Mouse (Mus musculus) forebrain, embryonic 16.5 days (tissue): Measurements from ENCODE around the gene Emx2. TPM values are rescaled to one million over a fixed set of nuclear protein-coding genes. Genes with fewer than 3 reads are reported as not detected.

Experiments
- ATAC-seq: fragments of 200-750 bp; cut with Nextera tagmentation; 2 replicates; pipeline ENCODE4 v1.8.0; 2017; ENCODE audit warnings: mild to moderate bottlenecking, moderate library complexity
- H3K27ac ChIP-seq: fragments of 300-500 bp; sonication (generic); 2 replicates; pipeline ENCODE4 v1.5.1; 2014; ENCODE audit warnings: low read length, control low read depth
- H3K27me3 ChIP-seq: fragments of 300-500 bp; sonication (generic); replicated peaks from 2 replicates; pipeline ENCODE4 v1.6.1; 2014; ENCODE audit warnings: low read length; ENCODE audit not compliant: control insufficient read depth, insufficient read depth
- H3K36me3 ChIP-seq: fragments of 300-500 bp; sonication (generic); 2 replicates; pipeline ENCODE4 v1.6.1; 2014; ENCODE audit not compliant: control insufficient read depth, insufficient read depth
- H3K4me1 ChIP-seq: fragments of 300-500 bp; sonication (generic); replicated peaks from 2 replicates; pipeline ENCODE4 v1.6.1; 2014; ENCODE audit warnings: low read length; ENCODE audit not compliant: control insufficient read depth, insufficient read depth
- H3K4me2 ChIP-seq: fragments of 300-500 bp; sonication (generic); 2 replicates; pipeline ENCODE4 v1.6.1; 2014; ENCODE audit warnings: mild to moderate bottlenecking, low read length, control low read depth
- H3K4me3 ChIP-seq: fragments of 300-500 bp; sonication (generic); replicated peaks from 2 replicates; pipeline ENCODE4 v1.5.1; 2014; ENCODE audit warnings: mild to moderate bottlenecking, low read length, control low read depth
- H3K9ac ChIP-seq: fragments of 300-500 bp; sonication (generic); replicated peaks from 2 replicates; pipeline ENCODE4 v1.6.1; 2014; ENCODE audit warnings: low read depth, low read length, control low read depth
- H3K9me3 ChIP-seq: fragments of 300-500 bp; sonication (generic); 2 replicates; pipeline ENCODE4 v1.6.1; 2016; ENCODE audit warnings: low read length; ENCODE audit not compliant: control insufficient read depth
- WGBS: fragments of 180-500 bp; shearing (Covaris S2); extraction: QIAGEN DNeasy Blood & Tissue Kit; methylation state at CpG from one replicate; pipeline ENCODE4 v1.1.7; 2014; 5-methylcytosine and 5-hydroxymethylcytosine counted together
- polyA plus RNA-seq: library from polyadenylated mRNA; unstranded; fragments of >200 nt; fragmentation: Nextera tagmentation; extraction: Ambion mirVana; gene quantifications from 2 replicates; pipeline ENCODE4 v1.2.1, GENCODE M21; 2015

Gene Emx2
- polyA plus RNA-seq, 1 experiment from 2014 or later: 13.1 TPM

- WGBS: 79% methylated on average over 1 of the region's 1 CpGs
- H3K27ac ChIP-seq: no peak overlapping the region
- H3K4me3 ChIP-seq: no peak overlapping the region
- H3K27me3 ChIP-seq: no peaks in the 10 kb centered on the region
- H3K4me2 ChIP-seq: no peak overlapping the region
- H3K9ac ChIP-seq: no peak overlapping the region
- no peaks in the 10 kb centered on the region for H3K4me1 ChIP-seq
- no peaks in the 10 kb centered on the region for H3K9me3 ChIP-seq
- H3K36me3 ChIP-seq: no peaks in the 10 kb centered on the region
- ATAC-seq: 0 out of 2 replicates have a peak, but pooled peaks have one; percentile 31
These were observed 34.1 kb downstream of the Emx2 start for GRCm38 (mm10) chr19:59492258-59492657.

GRCm38 (mm10) chr19:59496832-59497231 is 38.7 kb downstream of the Emx2 start:
- Histone ChIP-seq H3K4me3 (no peak overlapping the region), H3K4me1 (no peaks in the 10 kb centered on the region), H3K27ac (no peak overlapping the region), H3K27me3 (no peaks in the 10 kb centered on the region), H3K36me3 (no peaks in the 10 kb centered on the region), H3K9me3 (no peaks in the 10 kb centered on the region), H3K4me2 (no peak overlapping the region), H3K9ac (no peak overlapping the region)
- no peak for ATAC-seq
- 58% methylated on average over 4 of the region's 4 CpGs for WGBS

- H3K4me3 ChIP-seq: no peak overlapping the region
- H3K36me3 ChIP-seq: no peaks in the 10 kb centered on the region
- ATAC-seq: no peak
- H3K27ac ChIP-seq: no peak overlapping the region
- H3K9ac ChIP-seq: no peak overlapping the region
- no peaks in the 10 kb centered on the region for H3K27me3 ChIP-seq
- H3K4me2 ChIP-seq: no peak overlapping the region
- no peaks in the 10 kb centered on the region for H3K4me1 ChIP-seq
- no peaks in the 10 kb centered on the region for H3K9me3 ChIP-seq
- WGBS: 93% methylated on average over 2 of the region's 2 CpGs
These were observed 50.7 kb downstream of the Emx2 start for GRCm38 (mm10) chr19:59508896-59509295.

- 90% methylated on average over 3 of the region's 3 CpGs for WGBS
- no peak for ATAC-seq
- Histone ChIP-seq H3K9ac (no peak overlapping the region), H3K4me1 (no peaks in the 10 kb centered on the region), H3K4me2 (no peak overlapping the region), H3K36me3 (no peaks in the 10 kb centered on the region), H3K27ac (no peak overlapping the region), H3K27me3 (no peaks in the 10 kb centered on the region), H3K4me3 (no peak overlapping the region), H3K9me3 (no peaks in the 10 kb centered on the region)
These were observed 55.0 kb downstream of the Emx2 start for GRCm38 (mm10) chr19:59513181-59513580.

Other genes with a start within 250 kb of the Emx2 start
- not detected in 2 replicates for gene Kcnk18, start 239.2 kb upstream of the Emx2 start, polyA plus RNA-seq
- 19.8 and 21.0 TPM in 2 replicates for gene Slc18a2, start 197.5 kb upstream of the Emx2 start, polyA plus RNA-seq
- 4.7 and 5.1 TPM in 2 replicates for gene Rps12-ps3, start 136.1 kb upstream of the Emx2 start, polyA plus RNA-seq
- 8.0 and 8.4 TPM in 2 replicates for gene Pdzd8, start 112.6 kb upstream of the Emx2 start, polyA plus RNA-seq